Mouse (Mus musculus): ENCODE measurements at regions not wholly inside any gene's neighbourhood (a gene's known extent, or its start where the extent isn't known, plus 50 kb on each side); places are given as distances from the start of the nearest gene placed in this dataset.
"Not testable (repeated sequence)": the region's sequence is repeated elsewhere in the genome, so short reads cannot be mapped to it uniquely, and the experiment has no call there.

DNA sequence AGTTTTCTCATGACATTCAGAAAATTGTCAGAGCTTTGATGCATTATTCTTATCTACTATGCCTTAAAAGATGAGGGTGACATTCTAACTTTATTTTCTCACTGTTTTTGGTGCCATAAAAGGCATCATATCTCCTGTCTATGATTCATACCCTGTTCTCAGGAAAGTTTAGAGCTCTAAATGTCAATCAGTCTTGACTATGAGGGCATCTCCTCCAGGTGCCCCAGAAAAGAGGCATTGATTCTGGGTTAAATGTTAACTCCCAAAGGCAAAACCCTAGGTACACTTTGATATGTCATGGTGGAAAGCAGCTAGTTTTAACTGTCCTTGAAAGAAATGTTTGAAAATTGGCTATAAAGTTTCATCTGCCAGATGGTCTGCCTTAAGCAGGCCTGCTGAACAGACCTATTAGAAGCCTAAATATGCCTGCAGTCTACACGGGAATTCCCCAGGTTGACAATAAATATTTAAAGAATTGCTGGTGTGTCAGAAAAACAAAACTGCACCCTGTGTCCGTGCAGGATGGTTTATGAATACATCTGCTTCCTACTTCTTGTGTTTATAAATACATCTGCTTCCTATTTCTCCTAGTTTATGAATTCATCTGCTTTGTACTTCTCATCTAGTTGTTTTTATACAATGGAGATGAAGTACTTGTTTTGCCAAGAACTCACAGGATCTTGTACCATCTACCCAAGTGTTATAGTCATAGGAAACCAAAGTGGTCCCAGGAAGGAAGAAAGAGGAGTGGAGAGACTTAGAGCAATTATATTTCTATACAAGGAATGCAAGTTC, 172.3 kb downstream of the Snca start:
- DNase-seq (ENCODE audit: low spot score in 2 of 2), result no peak

DNA sequence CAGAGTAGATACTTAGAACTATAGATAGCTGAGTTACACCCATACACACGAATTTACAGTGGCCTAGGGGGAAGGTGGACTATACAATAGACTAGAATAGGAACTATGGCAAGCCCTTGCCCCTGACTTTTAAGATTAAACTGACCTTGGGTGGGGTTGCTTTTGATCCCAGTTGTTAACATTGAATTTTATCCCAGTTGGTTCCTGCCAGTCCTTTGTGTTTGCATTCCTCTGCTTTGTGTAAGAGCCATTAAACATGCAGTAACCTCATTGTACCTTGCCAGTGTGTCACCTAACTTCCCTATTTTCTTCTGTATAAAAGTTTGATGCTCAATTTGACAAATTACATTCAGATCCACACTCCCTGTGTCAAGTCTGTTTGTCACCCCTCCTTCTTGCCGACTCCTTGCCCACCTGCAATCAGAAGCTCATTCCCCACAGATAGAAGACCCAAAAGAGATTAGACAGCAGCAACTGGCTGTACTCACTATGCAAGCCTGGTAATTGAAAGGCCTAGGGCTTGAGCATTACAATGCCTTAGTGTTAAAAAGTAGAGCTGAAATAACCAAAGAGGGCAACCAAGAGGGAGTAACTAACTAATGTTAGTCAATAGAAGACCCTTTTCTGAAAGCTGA, 182.6 kb downstream of the Snca start:
- DNase-seq (ENCODE audit: low spot score in 2 of 2), result not testable (repeated sequence)

GRCm38 (mm10) chr6:60642251-60642650, 187.4 kb downstream of the Snca start:
- no peak for DNase-seq (ENCODE audit: low spot score in 2 of 2)

DNA sequence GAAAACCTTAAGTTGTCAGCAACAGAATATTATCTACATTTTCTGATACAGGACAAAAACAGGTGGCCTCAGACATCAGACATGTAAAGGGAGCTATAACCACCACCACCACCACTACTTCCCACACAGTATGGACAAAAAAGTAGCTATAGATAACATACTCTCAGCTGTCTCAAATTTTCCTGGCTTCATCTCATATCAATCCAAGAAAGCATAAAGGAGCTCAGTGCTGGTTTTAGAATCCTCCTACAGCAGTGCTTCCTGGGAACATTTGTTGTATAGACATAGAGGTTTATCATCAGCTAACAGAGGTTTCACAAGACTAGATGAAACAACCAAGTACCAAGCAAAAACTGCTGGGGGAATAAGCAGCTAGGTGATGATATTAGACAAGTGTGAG, 213.3 kb downstream of the Snca start:
- DNase-seq (ENCODE audit: low spot score in 2 of 2), result no peak

GRCm38 (mm10) chr6:60600201-60600600, 229.5 kb downstream of the Snca start:
- no peak for DNase-seq (ENCODE audit: low spot score in 2 of 2)

DNA sequence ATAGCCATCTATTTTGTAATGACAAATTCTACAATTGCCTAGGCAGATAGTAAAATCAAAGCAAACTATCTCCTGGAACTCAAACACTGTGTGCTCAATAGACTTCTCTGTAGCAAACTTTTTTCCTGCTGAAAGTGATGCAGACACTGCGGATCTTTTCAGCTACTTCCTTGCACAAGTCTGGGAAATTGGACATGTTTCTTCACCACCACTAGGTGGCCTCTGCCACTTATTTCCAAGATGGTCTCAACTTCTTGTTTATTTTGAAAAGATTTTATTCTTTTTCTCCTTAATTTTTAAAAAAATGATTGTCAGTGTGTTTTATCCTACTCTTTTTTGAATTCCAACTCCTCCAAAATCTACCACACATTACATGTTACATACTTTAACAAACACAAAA, 265.4 kb downstream of the Snca start:
- DNase-seq (ENCODE audit: low spot score in 2 of 2), result peak in 1 of 2 experiments; percentile 3

- DNase-seq (ENCODE audit: low spot score in 2 of 2), result peak; percentile 14 to 53
Observed at GRCm38 (mm10) chr6:60555590-60556235, 273.9 kb downstream of the Snca start.
